In the genomic region with DNA sequence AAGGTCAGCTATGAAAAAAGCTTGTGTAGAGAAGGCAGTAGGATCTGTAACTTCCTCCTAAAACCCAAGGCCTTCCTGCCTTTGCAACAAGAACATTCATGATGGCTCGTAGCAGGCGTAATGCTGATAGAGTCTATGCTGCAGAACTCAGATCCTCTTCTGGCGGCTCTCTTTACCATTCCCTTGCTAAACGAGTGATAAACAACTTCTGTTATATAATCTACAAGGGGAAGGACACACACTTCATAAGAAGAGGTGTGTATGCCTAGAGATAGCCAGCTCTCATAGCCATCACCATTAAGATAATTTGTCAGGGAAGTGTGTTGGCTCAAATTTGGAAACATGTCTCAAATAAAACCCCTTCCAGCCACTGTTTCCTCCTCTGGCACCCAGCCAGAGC, we compare ENCODE assay signal across 24 mouse cellular contexts.
DNase-seq lines count a peak whose midpoint lies in the region; ATAC-seq and TF ChIP-seq lines count a peak whose summit lies in the region.
"Had no signal": no experiment of that assay in that cellular context is flagged by ENCODE, and none has a peak within 500 bp of the region (broad histone marks: within the 10 kb centered on the region; RNA-seq: fewer than 3 reads in every experiment).

No protein-coding gene starts in this region.

- ATAC-seq in megakaryocyte-erythroid progenitor cell, adult 5-6 weeks (replicated peaks; ENCODE audit: low FRiP score, low TSS enrichment, poor library complexity, severe bottlenecking) = peak; percentile 94
- ATAC-seq: CD4-positive, CD25-positive, alpha-beta regulatory T cell, adult 4 months; forebrain, embryonic 14.5 days; forebrain, postnatal 0 days; Patski had no signal

- TF ChIP-seq RAD21 in MEL (IDR thresholded peaks at IDR 0.05; ENCODE audit: low read depth, low read length) = no peak

- H3K79me2 ChIP-seq in MEL (ENCODE audit: control insufficient read depth, insufficient read depth, low read length, poor library complexity) = no peaks in the 10 kb centered on the region

- H3K27me3 ChIP-seq in MEL (ENCODE audit: control insufficient read depth in 1 of 2, insufficient read depth in 2 of 2, low read length in 2 of 2) = no peaks in the 10 kb centered on the region
- H3K27me3 ChIP-seq: heart, embryonic 13.5 days; hindbrain, embryonic 15.5 days had no signal

- no peaks in the 10 kb centered on the region for H3K4me1 ChIP-seq in MEL (ENCODE audit: control insufficient read depth in 1 of 2, insufficient read depth in 2 of 2, low read length in 2 of 2)
- H3K4me1 ChIP-seq: forebrain, embryonic 10.5 days; heart, embryonic 10.5 days; heart, embryonic 13.5 days; hindbrain, embryonic 15.5 days had no signal

- no peaks in the 10 kb centered on the region for H3K36me3 ChIP-seq in MEL (ENCODE audit: control insufficient read depth in 1 of 2, insufficient read depth in 2 of 2, low read length in 2 of 2)
- H3K36me3 ChIP-seq: forebrain, embryonic 10.5 days; heart, embryonic 10.5 days; heart, embryonic 13.5 days; hindbrain, embryonic 15.5 days had no signal

- intact Hi-C loops in left cerebral cortex, postnatal 4 days (cut with DNase I) = no loop called here
- intact Hi-C loops in left cerebral cortex, postnatal 25 days (cut with DNase I) = no loop called here

- DNase-seq in left cerebral cortex, postnatal 4 days = peak; percentile 8
- DNase-seq in left cerebral cortex, postnatal 25 days (ENCODE audit: low spot score in 2 of 2) = no peak
- DNase-seq in MEL (ENCODE audit: low read depth, low spot score) (peak; percentile 55), MEL-GATA-1-ER (ENCODE audit: extremely low read depth, low read depth) (peak; percentile 6)
- DNase-seq in thymus, postnatal 4 days = no peak
- DNase-seq: adrenal gland, postnatal 10 days; adrenal gland, postnatal 36 days; cerebellum, adult 18-20 months; cerebellum, adult 9-10 months; cerebellum, postnatal 25 days; forebrain, postnatal 0 days; gastrocnemius, adult 2 months; gastrocnemius, postnatal 14 days; heart, adult 18-20 months; heart, postnatal 14 days; heart, postnatal 4 days had no signal

- H3K9me3 ChIP-seq in MEL (replicated peaks; ENCODE audit: insufficient read depth, low read length) = no peaks in the 10 kb centered on the region
- H3K9me3 ChIP-seq: forebrain, embryonic 10.5 days; heart, embryonic 10.5 days; heart, embryonic 13.5 days; hindbrain, embryonic 15.5 days had no signal

- TF ChIP-seq EP300 in MEL (IDR thresholded peaks at IDR 0.05; ENCODE audit: low read depth in 1 of 2, low read length in 2 of 2) = peak; percentile 60 to 82; a peak in 3 of 4 replicates

- H3K9ac ChIP-seq in MEL (ENCODE audit: control insufficient read depth, low read depth, low read length, poor library complexity, severe bottlenecking) = no peak overlapping the region
- H3K9ac ChIP-seq: forebrain, postnatal 0 days; heart, embryonic 13.5 days; hindbrain, embryonic 15.5 days had no signal

- no peak overlapping the region for H3K4me3 ChIP-seq in MEL (ENCODE audit: control insufficient read depth in 1 of 2, insufficient read depth in 1 of 2, low read depth in 2 of 2, low read length in 2 of 2)
- H3K4me3 ChIP-seq: forebrain, embryonic 10.5 days; gastrocnemius, adult 2 months; heart, embryonic 10.5 days; heart, embryonic 13.5 days; hindbrain, embryonic 15.5 days had no signal

- TF ChIP-seq CTCF in MEL (IDR thresholded peaks at IDR 0.05 in 2 of 3, conservative IDR thresholded peaks at IDR 0.05 in 1 of 3; ENCODE audit: control insufficient read depth in 1 of 3, insufficient read depth in 1 of 3, low read depth in 2 of 3, low read length in 3 of 3, poor library complexity in 1 of 3, severe bottlenecking in 1 of 3) = no peak

- no peak overlapping the region for H3K27ac ChIP-seq in MEL (ENCODE audit: control insufficient read depth, low read depth, low read length)
- H3K27ac ChIP-seq: forebrain, embryonic 10.5 days; gastrocnemius, adult 2 months; heart, embryonic 10.5 days; heart, embryonic 13.5 days; hindbrain, embryonic 15.5 days had no signal

- TF ChIP-seq POLR2A in MEL (IDR thresholded peaks at IDR 0.05; ENCODE audit: control insufficient read depth in 1 of 2, insufficient read depth in 1 of 2, low read depth in 1 of 2, low read length in 2 of 2, poor library complexity in 1 of 2) = no peak

TF ChIP-seq in MEL, 35 proteins besides CTCF, POLR2A, EP300 and RAD21:
- TF ChIP-seq TAL1 (IDR thresholded peaks at IDR 0.05; ENCODE audit: low read length) (0 out of 2 replicates have a peak, but pooled peaks have one; percentile 24), ELF1 (IDR thresholded peaks at IDR 0.05; ENCODE audit: low read depth, low read length) (no peak), ETS1 (IDR thresholded peaks at IDR 0.05; ENCODE audit: low read depth, low read length) (0 out of 2 replicates have a peak, but pooled peaks have one; percentile 14), GATA1 (IDR thresholded peaks at IDR 0.05; ENCODE audit: low read depth, low read length) (peak; percentile 48; the same call in 1 of the 2 replicates), TCF12 (IDR thresholded peaks at IDR 0.05; ENCODE audit: low read depth, low read length) (peak; percentile 76; the same call in 1 of the 2 replicates)

Comparison
In these comparisons a context has a peak if more than half of its experiments do, and no peak if none do; other contexts are left out.
1. DNase-seq: peak in left cerebral cortex, postnatal 4 days (single experiment), MEL (single experiment) and MEL-GATA-1-ER (single experiment); none in left cerebral cortex, postnatal 25 days (0 of 2) and thymus, postnatal 4 days (single experiment).